ENCODE assay signal across 8 mouse cellular contexts in genomic region chr8:61894062-61894461, GRCm38 (mm10). TPM values are rescaled to one million over a fixed set of nuclear protein-coding genes. Genes with fewer than 3 reads are reported as not detected.
DNase-seq lines count a peak whose midpoint lies in the region; ATAC-seq and TF ChIP-seq lines count a peak whose summit lies in the region.

No protein-coding gene starts in this region.

- no peak overlapping the region for H3K27ac ChIP-seq in neural tube, embryonic 11.5 days (ENCODE audit: low read depth, low read length)
- H3K27ac ChIP-seq in embryonic facial prominence, embryonic 12.5 days: no peak overlapping the region
- no peak overlapping the region for H3K27ac ChIP-seq in kidney, embryonic 14.5 days (ENCODE audit: low read depth, low read length)

- no peaks in the 10 kb centered on the region for H3K9me3 ChIP-seq in neural tube, embryonic 11.5 days (ENCODE audit: control insufficient read depth, low read length)
- no peaks in the 10 kb centered on the region for H3K9me3 ChIP-seq in embryonic facial prominence, embryonic 12.5 days
- no peaks in the 10 kb centered on the region for H3K9me3 ChIP-seq in kidney, embryonic 14.5 days (ENCODE audit: control insufficient read depth, low read length)

- H3K27me3 ChIP-seq in neural tube, embryonic 11.5 days (ENCODE audit: control insufficient read depth, insufficient read depth, low read length): no peaks in the 10 kb centered on the region
- H3K27me3 ChIP-seq in embryonic facial prominence, embryonic 12.5 days: no peaks in the 10 kb centered on the region
- no peaks in the 10 kb centered on the region for H3K27me3 ChIP-seq in kidney, embryonic 14.5 days (ENCODE audit: control insufficient read depth, insufficient read depth, low read length)

- TF ChIP-seq POLR2A in lung, adult 2 months (IDR thresholded peaks at IDR 0.05; ENCODE audit: borderline replicate concordance, extremely low read depth, low read depth, low read length): no peak

- no peak overlapping the region for H3K4me2 ChIP-seq in neural tube, embryonic 11.5 days (ENCODE audit: low read depth)
- H3K4me2 ChIP-seq in embryonic facial prominence, embryonic 12.5 days (replicated peaks): no peak overlapping the region
- no peak overlapping the region for H3K4me2 ChIP-seq in kidney, embryonic 14.5 days (replicated peaks; ENCODE audit: low read depth, low read length)

- TF ChIP-seq CTCF in lung, adult 2 months (IDR thresholded peaks at IDR 0.05; ENCODE audit: insufficient read depth, low read length): no peak

- peak; percentile 19 for DNase-seq in CD4-positive, CD25-positive, alpha-beta regulatory T cell, adult 2 months (ENCODE audit: low read depth, low spot score)
- peak; percentile 63 for DNase-seq in neural tube, embryonic 11.5 days (ENCODE audit: low spot score)
- DNase-seq in neural tube, embryonic 10.5 days (ENCODE audit: extremely low spot score, low spot score): no peak
- peak; percentile 20 for DNase-seq in lung, adult 2 months
- DNase-seq in right cerebral cortex, postnatal 4 days: peak; percentile 52

- WGBS in neural tube, embryonic 11.5 days: 53% methylated on average over 2 of the region's 2 CpGs
- 59% methylated on average over 2 of the region's 2 CpGs for WGBS in embryonic facial prominence, embryonic 12.5 days
- 62% methylated on average over 2 of the region's 2 CpGs for WGBS in kidney, embryonic 14.5 days
- WGBS in lung, adult 2 months: 55% methylated on average over 2 of the region's 2 CpGs

- H3K36me3 ChIP-seq in neural tube, embryonic 11.5 days (ENCODE audit: control insufficient read depth, insufficient read depth, low read length): no peaks in the 10 kb centered on the region
- H3K36me3 ChIP-seq in embryonic facial prominence, embryonic 12.5 days: no peaks in the 10 kb centered on the region
- no peaks in the 10 kb centered on the region for H3K36me3 ChIP-seq in kidney, embryonic 14.5 days (ENCODE audit: control insufficient read depth, insufficient read depth, low read length)

- H3K4me1 ChIP-seq in neural tube, embryonic 11.5 days (ENCODE audit: control insufficient read depth, insufficient read depth, low read length): no peaks in the 10 kb centered on the region
- no peaks in the 10 kb centered on the region for H3K4me1 ChIP-seq in embryonic facial prominence, embryonic 12.5 days
- H3K4me1 ChIP-seq in kidney, embryonic 14.5 days (ENCODE audit: control insufficient read depth, insufficient read depth, low read length): no peaks in the 10 kb centered on the region
- no peaks in the 10 kb centered on the region for H3K4me1 ChIP-seq in lung, adult 2 months (ENCODE audit: control insufficient read depth, insufficient read depth, low read length)

- H3K4me3 ChIP-seq in neural tube, embryonic 11.5 days (ENCODE audit: low read depth, low read length): no peak overlapping the region
- H3K4me3 ChIP-seq in embryonic facial prominence, embryonic 12.5 days: no peak overlapping the region
- H3K4me3 ChIP-seq in kidney, embryonic 14.5 days (ENCODE audit: low read length): no peak overlapping the region
- no peak overlapping the region for H3K4me3 ChIP-seq in lung, adult 2 months (replicated peaks; ENCODE audit: extremely low read depth, low read depth, low read length)

- no peak for ATAC-seq in CD4-positive, CD25-positive, alpha-beta regulatory T cell, adult 4 months
- peak; percentile 50; the same call in 1 of the 2 replicates for ATAC-seq in neural tube, embryonic 11.5 days (ENCODE audit: insufficient read depth, low FRiP score, low TSS enrichment)
- ATAC-seq in embryonic facial prominence, embryonic 12.5 days (ENCODE audit: insufficient number of reproducible peaks, insufficient read depth, low FRiP score, low TSS enrichment): peak; percentile 56; the same call in 1 of the 2 replicates
- ATAC-seq in kidney, embryonic 14.5 days (ENCODE audit: low FRiP score, low TSS enrichment): peak; percentile 57; the same call in 1 of the 2 replicates

- no peak overlapping the region for H3K9ac ChIP-seq in neural tube, embryonic 11.5 days (ENCODE audit: low read length)
- no peak overlapping the region for H3K9ac ChIP-seq in embryonic facial prominence, embryonic 12.5 days
- H3K9ac ChIP-seq in kidney, embryonic 14.5 days (ENCODE audit: low read depth, low read length): no peak overlapping the region

RNA-seq across cellular contexts. Expression of gene Palld, which starts 8.4 kb away (rescaled TPM):
- polyA plus RNA-seq in CD4-positive, CD25-positive, alpha-beta regulatory T cell, adult 4 months (2017; shearing (Covaris generic)): under 1 TPM; 0.79 to 0.89 TPM
- 54.7 and 57.8 TPM in 2 replicates for polyA plus RNA-seq in neural tube, embryonic 11.5 days (2014; fragmentation: Nextera tagmentation; extraction: Ambion mirVana)
- 133 and 138 TPM in 2 replicates for polyA plus RNA-seq in embryonic facial prominence, embryonic 12.5 days (2016; fragmentation: Nextera tagmentation; extraction: Ambion mirVana)
- 41.6 and 53.1 TPM in 2 replicates for polyA plus RNA-seq in kidney, embryonic 14.5 days (2014; fragmentation: Nextera tagmentation; extraction: Ambion mirVana)
- 34.2 and 37.1 TPM in 2 replicates for polyA plus RNA-seq in lung, adult 2 months (2012; rRNA removed)

RNA-seq across cellular contexts. Expression of gene Ddx60, which starts 33.8 kb away (rescaled TPM):
- polyA plus RNA-seq in CD4-positive, CD25-positive, alpha-beta regulatory T cell, adult 4 months (2017; shearing (Covaris generic)): 10 to 100 TPM; 53.0 to 57.9 TPM
- polyA plus RNA-seq in neural tube, embryonic 11.5 days (2014; fragmentation: Nextera tagmentation; extraction: Ambion mirVana): 0.05 and 0.28 TPM in 2 replicates
- polyA plus RNA-seq in embryonic facial prominence, embryonic 12.5 days (2016; fragmentation: Nextera tagmentation; extraction: Ambion mirVana): 0.31 and 0.73 TPM in 2 replicates
- 0.39 and 0.64 TPM in 2 replicates for polyA plus RNA-seq in kidney, embryonic 14.5 days (2014; fragmentation: Nextera tagmentation; extraction: Ambion mirVana)
- polyA plus RNA-seq in lung, adult 2 months (2012; rRNA removed): 1.0 and 1.1 TPM in 2 replicates

Comparison
In these comparisons a context has a peak if more than half of its experiments do, and no peak if none do; other contexts are left out.
1. RNA of gene Palld, which starts 8.4 kb away (polyA plus RNA-seq): 133 to 138 TPM in embryonic facial prominence, embryonic 12.5 days, 54.7 to 57.8 TPM in neural tube, embryonic 11.5 days, 41.6 to 53.1 TPM in kidney, embryonic 14.5 days and 34.2 to 37.1 TPM in lung, adult 2 months; 0.79 to 0.89 TPM in CD4-positive, CD25-positive, alpha-beta regulatory T cell, adult 4 months; every median in the first group is over 10 times any median in the second.
2. RNA of gene Ddx60, which starts 33.8 kb away (polyA plus RNA-seq): 53.0 to 57.9 TPM in CD4-positive, CD25-positive, alpha-beta regulatory T cell, adult 4 months; 1.0 to 1.1 TPM in lung, adult 2 months, 0.39 to 0.64 TPM in kidney, embryonic 14.5 days, 0.31 to 0.73 TPM in embryonic facial prominence, embryonic 12.5 days and 0.05 to 0.28 TPM in neural tube, embryonic 11.5 days; every median in the first group is over 10 times any median in the second.